20 mouse cellular contexts compared by ENCODE assay signal in the genomic region with DNA sequence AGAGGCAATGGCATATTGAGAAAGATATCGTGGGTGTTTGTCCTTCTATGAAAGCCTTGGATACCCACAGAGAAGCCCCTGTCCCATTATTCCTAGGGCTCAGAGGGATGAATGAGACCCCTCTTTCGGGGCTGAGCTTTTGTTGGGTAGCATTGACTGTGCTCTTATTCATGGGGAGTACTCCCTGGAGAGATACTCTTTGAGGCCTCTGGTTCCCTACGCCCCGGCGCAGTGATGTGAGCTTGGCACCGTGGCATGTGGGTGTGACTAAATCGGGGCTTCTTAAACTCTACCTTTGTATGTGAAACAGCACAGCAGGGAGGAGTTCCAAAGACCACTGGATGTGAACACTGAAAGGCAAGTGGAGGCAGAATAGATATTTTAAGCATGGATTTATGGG.
"Had no signal": no experiment of that assay in that cellular context is flagged by ENCODE, and none has a peak within 500 bp of the region (broad histone marks: within the 10 kb centered on the region; RNA-seq: fewer than 3 reads in every experiment).

No protein-coding gene starts in this region.

- H3K9me3 ChIP-seq: intestine, embryonic 15.5 days; kidney, embryonic 15.5 days; liver, embryonic 13.5 days; midbrain, embryonic 15.5 days; stomach, embryonic 15.5 days had no signal

- ATAC-seq: intestine, embryonic 15.5 days; midbrain, embryonic 15.5 days had no signal

- H3K9ac ChIP-seq: intestine, embryonic 15.5 days; kidney, embryonic 15.5 days; liver, embryonic 13.5 days; midbrain, embryonic 15.5 days; stomach, embryonic 15.5 days had no signal

- H3K36me3 ChIP-seq: intestine, embryonic 15.5 days; kidney, embryonic 15.5 days; liver, embryonic 13.5 days; midbrain, embryonic 15.5 days; stomach, embryonic 15.5 days had no signal

- H3K27ac ChIP-seq: intestine, embryonic 15.5 days; kidney, embryonic 15.5 days; left cerebral cortex, adult 2 months; liver, embryonic 13.5 days; midbrain, embryonic 15.5 days; stomach, embryonic 15.5 days had no signal

- H3K4me1 ChIP-seq: intestine, embryonic 15.5 days; midbrain, embryonic 15.5 days had no signal

- H3K4me3 ChIP-seq: intestine, embryonic 15.5 days; kidney, embryonic 15.5 days; left cerebral cortex, adult 2 months; liver, embryonic 13.5 days; midbrain, embryonic 15.5 days; stomach, embryonic 15.5 days had no signal

- H3K4me2 ChIP-seq: intestine, embryonic 15.5 days; kidney, embryonic 15.5 days; liver, embryonic 13.5 days; midbrain, embryonic 15.5 days; stomach, embryonic 15.5 days had no signal

- H3K27me3 ChIP-seq: intestine, embryonic 15.5 days; kidney, embryonic 15.5 days; liver, embryonic 13.5 days; midbrain, embryonic 15.5 days; stomach, embryonic 15.5 days had no signal

- DNase-seq: kidney, adult 11 months; kidney, adult 8-10 months; kidney, postnatal 10 days; kidney, postnatal 36 days; layer of hippocampus, postnatal 36 days; liver, embryonic 13.5 days; lung, adult 2 months; lung, postnatal 14 days; lung, postnatal 4 days; retina, postnatal 1 day; right cerebral cortex, postnatal 25 days; spleen, adult 18-20 months; thymus, adult 2 months; thymus, postnatal 14 days; thymus, postnatal 4 days had no signal
